Mouse (Mus musculus) hindbrain, embryonic 14.5 days (tissue): ENCODE results near the gene Mms19. TPM values are rescaled to one million over a fixed set of nuclear protein-coding genes. Genes with fewer than 3 reads are reported as not detected.
A peak's percentile ranks its signal among the peaks of the same experiment; 100 is the strongest.

Experiments
- ATAC-seq: fragments of 200-750 bp; cut with Nextera tagmentation; 2 replicates; pipeline ENCODE4 v1.8.0; 2017; ENCODE audit warnings: moderate number of reproducible peaks, mild to moderate bottlenecking, moderate TSS enrichment, moderate library complexity; ENCODE audit not compliant: low FRiP score
- DNase-seq: peaks from one replicate; pipeline ENCODE4 v3.0.0-alpha.2; 2015; ENCODE audit warnings: low spot score
- H3K27ac ChIP-seq: fragments of 300-500 bp; sonication (generic); 2 replicates; pipeline ENCODE4 v1.5.1; 2014; ENCODE audit warnings: mild to moderate bottlenecking, moderate library complexity
- H3K27me3 ChIP-seq: fragments of 300-500 bp; sonication (generic); 2 replicates; pipeline ENCODE4 v1.6.1; 2014; ENCODE audit warnings: mild to moderate bottlenecking, low read length, mixed read lengths; ENCODE audit not compliant: control insufficient read depth, insufficient read depth
- H3K36me3 ChIP-seq: fragments of 300-500 bp; sonication (generic); replicated peaks from 2 replicates; pipeline ENCODE4 v1.6.1; 2014; ENCODE audit not compliant: control insufficient read depth, insufficient read depth
- H3K4me1 ChIP-seq: fragments of 300-500 bp; sonication (generic); replicated peaks from 2 replicates; pipeline ENCODE4 v1.6.1; 2014; ENCODE audit warnings: antibody characterized with exemption, low read length, mixed read lengths; ENCODE audit not compliant: control insufficient read depth, insufficient read depth
- H3K4me2 ChIP-seq: fragments of 300-500 bp; sonication (generic); replicated peaks from 2 replicates; pipeline ENCODE4 v1.6.1; 2014; ENCODE audit warnings: mild to moderate bottlenecking, moderate library complexity
- H3K4me3 ChIP-seq: fragments of 300-500 bp; sonication (generic); replicated peaks from 2 replicates; pipeline ENCODE4 v1.5.1; 2014; ENCODE audit warnings: mild to moderate bottlenecking, low read length
- H3K9ac ChIP-seq: fragments of 300-500 bp; sonication (generic); 2 replicates; pipeline ENCODE4 v1.6.1; 2014
- H3K9me3 ChIP-seq: fragments of 300-500 bp; sonication (generic); 2 replicates; pipeline ENCODE4 v1.6.1; 2016; ENCODE audit warnings: low read length; ENCODE audit not compliant: control insufficient read depth
- WGBS: fragments of 180-500 bp; shearing (Covaris S2); extraction: QIAGEN DNeasy Blood & Tissue Kit; methylation state at CpG from one replicate; pipeline ENCODE4 v1.1.7; 2014; 5-methylcytosine and 5-hydroxymethylcytosine counted together
- polyA plus RNA-seq: library from polyadenylated mRNA; unstranded; fragments of >200 nt; fragmentation: Nextera tagmentation; extraction: Ambion mirVana; gene quantifications from 2 replicates; pipeline ENCODE4 v1.2.1, GENCODE M21; 2014

Mms19 gene
- polyA plus RNA-seq, 1 experiment from 2014 or later: 31.6 TPM

- Histone ChIP-seq H3K4me1 (no peaks in the 10 kb centered on the region), H3K36me3 (peaks cover 45% of the 10 kb centered on the region), H3K27me3 (no peaks in the 10 kb centered on the region), H3K9me3 (no peaks in the 10 kb centered on the region), H3K4me3 (no peak overlapping the region), H3K9ac (no peak overlapping the region), H3K27ac (no peak overlapping the region), H3K4me2 (no peak overlapping the region)
- no peak for DNase-seq
- 95% methylated on average over 7 of the region's 7 CpGs for WGBS
- no peak for ATAC-seq
Observed at GRCm38 (mm10) chr19:41969618-41970017, 11.3 kb downstream of the Mms19 start.

- Histone ChIP-seq H3K4me1 (no peaks in the 10 kb centered on the region), H3K9ac (no peak overlapping the region), H3K4me3 (no peak overlapping the region), H3K9me3 (no peaks in the 10 kb centered on the region), H3K27ac (no peak overlapping the region), H3K36me3 (peaks cover 99% of the 10 kb centered on the region), H3K4me2 (no peak overlapping the region), H3K27me3 (no peaks in the 10 kb centered on the region)
- WGBS: 93% methylated on average over 3 of the region's 3 CpGs
- DNase-seq: no peak
- ATAC-seq: no peak
Observed at GRCm38 (mm10) chr19:41953574-41953973, 27.4 kb downstream of the Mms19 start.

- Histone ChIP-seq H3K27me3 (no peaks in the 10 kb centered on the region), H3K4me3 (no peak overlapping the region), H3K4me1 (no peaks in the 10 kb centered on the region), H3K4me2 (no peak overlapping the region), H3K9ac (no peak overlapping the region), H3K36me3 (peaks cover 99% of the 10 kb centered on the region), H3K9me3 (no peaks in the 10 kb centered on the region), H3K27ac (no peak overlapping the region)
- 85% methylated on average over 4 of the region's 4 CpGs for WGBS
- DNase-seq (no peak), ATAC-seq (no peak)
Observed at GRCm38 (mm10) chr19:41952287-41952686, 28.7 kb downstream of the Mms19 start.

- 92% methylated on average over 7 of the region's 7 CpGs for WGBS
- ATAC-seq: no peak
Observed at GRCm38 (mm10) chr19:41943841-41944240, 37.1 kb downstream of the Mms19 start.

GRCm38 (mm10) chr19:41938539-41938938 lies 42.4 kb downstream of the Mms19 start:
- WGBS: 94% methylated on average over 5 of the region's 5 CpGs
- no peak for DNase-seq
- Histone ChIP-seq H3K36me3 (peaks cover 64% of the 10 kb centered on the region), H3K9me3 (no peaks in the 10 kb centered on the region), H3K27me3 (no peaks in the 10 kb centered on the region), H3K9ac (no peak overlapping the region), H3K27ac (no peak overlapping the region), H3K4me2 (no peak overlapping the region), H3K4me3 (no peak overlapping the region), H3K4me1 (peaks cover 11% of the 10 kb centered on the region)
- no peak for ATAC-seq

More at GRCm38 (mm10) chr19:41943841-41944240, 37.1 kb downstream of the Mms19 start:
- Histone ChIP-seq H3K36me3 (peaks cover 99% of the 10 kb centered on the region), H3K27me3 (no peaks in the 10 kb centered on the region), H3K9ac (no peak overlapping the region), H3K27ac (no peak overlapping the region), H3K9me3 (peaks cover 3% of the 10 kb centered on the region; the same call in 1 of the 2 replicates), H3K4me1 (no peaks in the 10 kb centered on the region), H3K4me2 (no peak overlapping the region), H3K4me3 (no peak overlapping the region)
- no peak for DNase-seq

GRCm38 (mm10) chr19:41935921-41936320 lies 45.0 kb downstream of the Mms19 start:
- H3K4me1 ChIP-seq: peaks cover 21% of the 10 kb centered on the region
- no peak overlapping the region for H3K4me3 ChIP-seq
- no peaks in the 10 kb centered on the region for H3K27me3 ChIP-seq
- no peak for DNase-seq
- H3K9ac ChIP-seq: no peak overlapping the region
- no peak overlapping the region for H3K4me2 ChIP-seq
- ATAC-seq: no peak
- H3K36me3 ChIP-seq: peaks cover 41% of the 10 kb centered on the region
- H3K27ac ChIP-seq: no peak overlapping the region
- WGBS: 96% methylated on average over 1 of the region's 1 CpGs
- H3K9me3 ChIP-seq: no peaks in the 10 kb centered on the region

GRCm38 (mm10) chr19:41934124-41934523 lies 46.8 kb downstream of the Mms19 start:
- Histone ChIP-seq H3K9ac (peak overlapping the region; percentile 85), H3K4me2 (peak overlapping the region; percentile 76), H3K4me3 (peak overlapping the region; percentile 85), H3K27ac (no peak overlapping the region), H3K27me3 (no peaks in the 10 kb centered on the region), H3K9me3 (no peaks in the 10 kb centered on the region), H3K36me3 (peaks cover 38% of the 10 kb centered on the region), H3K4me1 (peaks cover 21% of the 10 kb centered on the region)
- ATAC-seq (no peak), DNase-seq (no peak)
- 33% methylated on average over 6 of the region's 6 CpGs for WGBS

GRCm38 (mm10) chr19:41933179-41934086 lies 47.5 kb downstream of the Mms19 start, which contains the start of the genes Exosc1 and Zdhhc16:
Gene Exosc1 (minus strand): TSS chr19:41933423.
Gene Zdhhc16 (plus strand): TSS chr19:41933480.
- Histone ChIP-seq H3K4me2 (peak within 1 kb of the TSS; percentile 95), H3K4me1 (peaks cover 21% of the 10 kb centered on the region), H3K27ac (peak within 1 kb of the TSS; percentile 77), H3K4me3 (peak within 1 kb of the TSS; percentile 85), H3K9me3 (no peaks in the 10 kb centered on the region), H3K9ac (peak within 1 kb of the TSS; percentile 85), H3K36me3 (peaks cover 38% of the 10 kb centered on the region), H3K27me3 (no peaks in the 10 kb centered on the region)
- peak; percentile 100 for ATAC-seq
- WGBS: under 1% methylated on average over 47 of the region's 47 CpGs
- DNase-seq: peak; percentile 98

- no peak for DNase-seq
- peaks cover 37% of the 10 kb centered on the region for H3K36me3 ChIP-seq
- H3K4me1 ChIP-seq: peaks cover 21% of the 10 kb centered on the region
- peak overlapping the region; percentile 85 for H3K4me3 ChIP-seq
- peak overlapping the region; percentile 76 for H3K9ac ChIP-seq
- no peaks in the 10 kb centered on the region for H3K9me3 ChIP-seq
- under 1% methylated on average over 28 of the region's 28 CpGs for WGBS
- peak overlapping the region; percentile 95 for H3K4me2 ChIP-seq
- H3K27me3 ChIP-seq: no peaks in the 10 kb centered on the region
- peak; percentile 11 for ATAC-seq
- H3K27ac ChIP-seq: peak overlapping the region; percentile 77
Observed at GRCm38 (mm10) chr19:41932686-41933085, 48.3 kb downstream of the Mms19 start.
